Mouse (Mus musculus) liver, adult (tissue): ENCODE results near the gene Fzr1.
A peak's percentile ranks its signal among the peaks of the same experiment; 100 is the strongest.

Experiments
- GATA4 ChIP-seq: IDR thresholded peaks from 2 replicates; pipeline ENCODE4 v1.6.1; 2014; ENCODE audit warnings: mild to moderate bottlenecking, low read length; ENCODE audit not compliant: insufficient replicate concordance

Gene Fzr1

GRCm38 (mm10) chr10:81363436-81364346 is 14.6 kb downstream of the Fzr1 start:
- no peak for TF ChIP-seq GATA4

GRCm38 (mm10) chr10:81362336-81362949 is 15.9 kb downstream of the Fzr1 start:
- TF ChIP-seq GATA4, result no peak

GRCm38 (mm10) chr10:81360721-81361120 is 17.6 kb downstream of the Fzr1 start:
- TF ChIP-seq GATA4, result no peak

GRCm38 (mm10) chr10:81358841-81359240 is 19.5 kb downstream of the Fzr1 start:
- TF ChIP-seq GATA4, result no peak

GRCm38 (mm10) chr10:81358209-81358608 is 20.1 kb downstream of the Fzr1 start:
- no peak for TF ChIP-seq GATA4

GRCm38 (mm10) chr10:81356991-81357844 is 21.1 kb downstream of the Fzr1 start, which contains the start of gene Mfsd12:
Gene Mfsd12 (plus strand): TSS chr10:81357491.
- no peak for TF ChIP-seq GATA4

GRCm38 (mm10) chr10:81356352-81356990 is 21.8 kb downstream of the Fzr1 start:
- TF ChIP-seq GATA4, result no peak

GRCm38 (mm10) chr10:81355533-81355932 is 22.8 kb downstream of the Fzr1 start:
- TF ChIP-seq GATA4, result no peak

- no peak for TF ChIP-seq GATA4
These were observed 23.4 kb downstream of the Fzr1 start for GRCm38 (mm10) chr10:81354738-81355477.

GRCm38 (mm10) chr10:81351678-81352291 is 26.5 kb downstream of the Fzr1 start:
- no peak for TF ChIP-seq GATA4

- peak; percentile 7; the same call in 1 of the 2 replicates for TF ChIP-seq GATA4
These were observed 27.8 kb downstream of the Fzr1 start, which contains the start of gene Hmg20b for GRCm38 (mm10) chr10:81350351-81351063. Gene Hmg20b (minus strand): TSS chr10:81350480.

- TF ChIP-seq GATA4, result no peak
These were observed 28.4 kb downstream of the Fzr1 start for GRCm38 (mm10) chr10:81349961-81350350.

GRCm38 (mm10) chr10:81349146-81349545 is 29.2 kb downstream of the Fzr1 start:
- no peak for TF ChIP-seq GATA4
